Mouse (Mus musculus): Measurements from ENCODE around the gene Axin2.

Gene Axin2

DNA sequence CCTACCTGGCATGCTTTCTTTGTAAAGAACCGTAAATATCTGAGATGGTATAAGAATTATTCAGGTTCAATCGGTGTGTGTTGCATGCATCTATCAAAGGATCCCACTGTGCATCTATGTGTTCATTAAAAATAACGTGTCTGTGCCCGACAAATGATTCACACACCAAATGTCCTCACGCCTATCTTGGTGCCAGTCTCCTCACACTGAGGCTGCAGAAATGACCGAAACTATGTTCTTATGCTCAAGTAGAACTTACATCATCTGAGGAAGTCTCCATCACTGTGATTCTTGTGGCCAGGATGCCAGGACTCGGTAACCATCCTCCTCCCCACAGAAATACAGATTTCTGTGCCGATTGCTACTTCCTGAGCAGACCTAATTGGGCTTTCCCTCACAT, 60.9 kb downstream of the Axin2 start:
- DNase-seq: no peak

GRCm38 (mm10) chr11:108983409-108984064, 63.4 kb downstream of the Axin2 start:
- no peak for DNase-seq

GRCm38 (mm10) chr11:108984711-108985419, 64.7 kb downstream of the Axin2 start:
- no peak for DNase-seq

- DNase-seq: no peak
These were observed 65.7 kb downstream of the Axin2 start for GRCm38 (mm10) chr11:108985836-108986235.

GRCm38 (mm10) chr11:108987226-108987625, 67.1 kb downstream of the Axin2 start:
- DNase-seq: no peak

- DNase-seq: no peak
These were observed 67.6 kb downstream of the Axin2 start for GRCm38 (mm10) chr11:108987705-108988104.

DNA sequence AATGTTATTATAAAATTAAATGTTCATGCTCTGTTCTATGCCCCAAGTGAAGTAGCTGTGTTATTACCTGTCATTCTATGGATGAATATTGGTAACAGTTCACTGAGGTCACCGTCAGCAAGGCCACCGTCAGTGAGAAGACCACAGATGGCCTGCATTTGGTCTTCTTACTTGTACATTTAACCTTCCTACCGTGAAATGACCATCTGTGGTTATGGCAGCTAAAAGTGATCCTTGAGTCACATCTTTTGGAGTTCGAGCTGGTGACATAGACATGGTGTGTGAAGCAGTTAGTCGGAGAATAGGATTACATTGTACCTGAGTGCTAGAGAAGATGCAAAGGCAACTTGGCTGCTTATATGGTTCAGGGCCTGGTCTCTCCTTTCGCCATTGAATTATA, 68.1 kb downstream of the Axin2 start:
- no peak for DNase-seq

DNA sequence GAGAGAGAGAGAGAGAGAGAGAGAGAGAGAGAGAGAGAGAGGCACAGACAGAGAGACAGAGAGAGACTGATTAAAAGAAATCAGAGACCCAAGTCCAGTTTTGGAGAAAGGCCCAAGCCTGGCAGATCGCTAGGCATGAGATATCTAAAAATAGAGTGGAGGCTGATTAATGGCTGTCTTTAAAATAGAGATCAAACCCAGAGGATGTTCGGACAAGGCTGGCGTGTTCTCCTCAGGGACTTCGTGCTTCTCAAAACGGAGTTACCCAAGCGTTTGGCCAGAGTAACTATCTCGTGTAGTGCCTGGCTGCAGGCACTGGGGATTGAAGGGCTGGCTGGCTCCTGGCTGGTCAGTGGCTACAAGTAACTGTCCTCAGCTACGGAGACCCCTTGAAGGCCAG, 69.8 kb downstream of the Axin2 start:
- DNase-seq: no peak

DNA sequence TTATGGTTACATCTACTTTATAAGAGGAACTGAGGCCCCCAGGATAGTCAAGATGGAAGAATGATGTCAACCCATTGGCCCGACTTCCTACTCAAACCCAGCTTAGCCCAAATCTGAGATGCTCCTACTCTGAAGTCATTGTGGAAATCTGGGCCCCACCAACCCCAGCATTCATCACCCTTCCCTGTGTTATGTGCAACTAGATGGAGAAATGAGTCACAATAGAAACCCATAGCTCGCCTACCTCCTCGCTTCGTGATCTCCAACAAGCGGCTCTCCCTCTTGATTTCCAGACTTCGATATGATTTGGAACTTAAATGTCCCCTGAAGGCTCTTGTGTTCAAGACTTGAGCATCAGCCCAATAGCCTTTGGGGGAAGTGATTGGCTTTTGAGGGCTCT, 73.3 kb downstream of the Axin2 start:
- no peak for DNase-seq

DNA sequence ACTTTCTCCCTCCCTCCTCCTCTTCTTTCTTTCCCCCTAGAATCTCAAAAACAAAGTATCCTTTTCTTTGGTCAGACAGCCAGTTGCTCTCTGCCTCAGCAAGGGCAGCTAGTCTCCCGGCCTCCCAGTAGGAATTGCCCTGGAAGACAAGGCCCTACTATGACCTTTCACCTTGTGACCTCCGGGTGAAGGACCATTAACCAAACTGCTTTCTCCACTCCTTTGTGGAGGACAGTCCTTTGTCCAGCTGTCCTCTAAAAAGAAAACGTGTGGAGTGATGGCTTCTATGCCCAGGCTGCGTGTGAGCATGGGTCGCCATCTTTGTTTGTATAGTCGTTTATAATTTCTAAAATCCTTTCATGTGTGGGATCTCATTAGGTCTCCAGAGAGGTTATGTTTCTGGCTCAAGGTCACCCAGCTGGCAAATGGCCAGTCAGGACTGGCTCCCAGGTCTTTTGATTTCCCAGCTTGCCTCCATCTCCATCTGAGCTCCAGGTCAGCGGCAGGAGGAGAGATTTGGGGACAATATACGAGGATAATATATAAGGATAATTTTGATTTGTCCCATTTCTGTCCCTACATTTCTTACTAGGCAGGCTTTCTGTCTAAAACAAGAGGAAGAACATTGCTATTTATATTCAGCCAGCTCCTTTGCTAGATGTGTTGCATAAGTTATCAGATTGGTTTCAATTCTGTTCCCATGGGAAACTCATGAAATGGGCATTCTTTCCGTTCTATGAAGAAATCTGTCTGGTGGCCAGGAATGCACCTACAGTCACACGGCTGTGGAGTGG, 75.2 kb downstream of the Axin2 start:
- no peak for DNase-seq

- no peak for DNase-seq
These were observed 75.9 kb downstream of the Axin2 start for GRCm38 (mm10) chr11:108995990-108996533.

- DNase-seq: peak; percentile 63
These were observed 77.7 kb downstream of the Axin2 start for GRCm38 (mm10) chr11:108997816-108998215.
